Mouse (Mus musculus) intestine, embryonic 15.5 days (tissue): ENCODE results near the gene Insig2. TPM values are rescaled to one million over a fixed set of nuclear protein-coding genes. Genes with fewer than 3 reads are reported as not detected.

ENCODE experiments used
- ATAC-seq: fragments of 200-750 bp; cut with Nextera tagmentation; 2 replicates; pipeline ENCODE4 v1.8.0; 2017; ENCODE audit warnings: moderate TSS enrichment, moderate library complexity
- H3K27ac ChIP-seq: fragments of 300-500 bp; sonication (generic); 2 replicates; pipeline ENCODE4 v1.5.1; 2015; ENCODE audit warnings: mild to moderate bottlenecking, inconsistent platforms
- H3K27me3 ChIP-seq: fragments of 300-500 bp; sonication (generic); replicated peaks from 2 replicates; pipeline ENCODE4 v1.6.1; 2015; ENCODE audit warnings: inconsistent platforms
- H3K36me3 ChIP-seq: fragments of 300-500 bp; sonication (generic); 2 replicates; pipeline ENCODE4 v1.6.1; 2015; ENCODE audit warnings: inconsistent platforms
- H3K4me1 ChIP-seq: fragments of 300-500 bp; sonication (generic); replicated peaks from 2 replicates; pipeline ENCODE4 v1.6.1; 2015; ENCODE audit warnings: inconsistent platforms
- H3K4me2 ChIP-seq: fragments of 300-500 bp; sonication (generic); replicated peaks from 2 replicates; pipeline ENCODE4 v1.6.1; 2015; ENCODE audit warnings: mild to moderate bottlenecking, inconsistent platforms
- H3K4me3 ChIP-seq: fragments of 300-500 bp; sonication (generic); replicated peaks from 2 replicates; pipeline ENCODE4 v1.5.1; 2015; ENCODE audit warnings: inconsistent platforms
- H3K9ac ChIP-seq: fragments of 300-500 bp; sonication (generic); 2 replicates; pipeline ENCODE4 v1.6.1; 2015; ENCODE audit warnings: inconsistent platforms
- H3K9me3 ChIP-seq: fragments of 300-500 bp; sonication (generic); 2 replicates; pipeline ENCODE4 v1.6.1; 2016; ENCODE audit warnings: inconsistent platforms
- WGBS: fragments of 180-500 bp; shearing (Covaris S2); methylation state at CpG from one replicate; pipeline ENCODE4 v1.1.7; 2015; 5-methylcytosine and 5-hydroxymethylcytosine counted together
- polyA plus RNA-seq: library from polyadenylated mRNA; unstranded; fragments of >200 nt; fragmentation: Nextera tagmentation; extraction: Ambion mirVana; gene quantifications from 2 replicates; pipeline ENCODE4 v1.2.1, GENCODE M21; 2015

The Insig2 gene
- polyA plus RNA-seq, 1 experiment from 2014 or later = 31.9 TPM

- no peak for ATAC-seq
- no peaks in the 10 kb centered on the region for H3K4me1 ChIP-seq
- no peaks in the 10 kb centered on the region for H3K36me3 ChIP-seq
- no peak overlapping the region for H3K4me2 ChIP-seq
- H3K9me3 ChIP-seq = no peaks in the 10 kb centered on the region
- H3K9ac ChIP-seq = no peak overlapping the region
- 80% methylated on average over 4 of the region's 4 CpGs for WGBS
- H3K4me3 ChIP-seq = no peak overlapping the region
- no peak overlapping the region for H3K27ac ChIP-seq
- H3K27me3 ChIP-seq = no peaks in the 10 kb centered on the region
Measured at GRCm38 (mm10) chr1:121348875-121349847, 16.8 kb upstream of the Insig2 start.

GRCm38 (mm10) chr1:121343966-121344365, 11.6 kb upstream of the Insig2 start:
- peak; percentile 70 for ATAC-seq
- Histone ChIP-seq H3K27me3 (no peaks in the 10 kb centered on the region), H3K4me3 (no peak overlapping the region), H3K27ac (no peak overlapping the region), H3K36me3 (no peaks in the 10 kb centered on the region), H3K4me1 (no peaks in the 10 kb centered on the region), H3K9ac (no peak overlapping the region), H3K9me3 (no peaks in the 10 kb centered on the region), H3K4me2 (no peak overlapping the region; the same call in 1 of the 2 replicates)
- WGBS = 32% methylated on average over 5 of the region's 5 CpGs

- no peak overlapping the region for H3K9ac ChIP-seq
- H3K27ac ChIP-seq = no peak overlapping the region
- H3K27me3 ChIP-seq = no peaks in the 10 kb centered on the region
- no peaks in the 10 kb centered on the region for H3K9me3 ChIP-seq
- 37% methylated on average over 4 of the region's 4 CpGs for WGBS
- no peaks in the 10 kb centered on the region for H3K4me1 ChIP-seq
- no peak overlapping the region for H3K4me2 ChIP-seq
- H3K4me3 ChIP-seq = no peak overlapping the region
- no peaks in the 10 kb centered on the region for H3K36me3 ChIP-seq
- ATAC-seq = no peak
Measured at GRCm38 (mm10) chr1:121335789-121336188, 3.4 kb upstream of the Insig2 start.

GRCm38 (mm10) chr1:121333986-121334703, 1.8 kb upstream of the Insig2 start:
- no peak for ATAC-seq
- Histone ChIP-seq H3K27ac (no peak overlapping the region), H3K4me3 (no peak overlapping the region), H3K4me1 (no peaks in the 10 kb centered on the region), H3K4me2 (no peak overlapping the region), H3K27me3 (no peaks in the 10 kb centered on the region), H3K9me3 (no peaks in the 10 kb centered on the region), H3K36me3 (no peaks in the 10 kb centered on the region), H3K9ac (no peak overlapping the region)
- WGBS = 96% methylated on average over 4 of the region's 4 CpGs

GRCm38 (mm10) chr1:121330621-121331020, 1.8 kb downstream of the Insig2 start:
- H3K4me2 ChIP-seq = no peak overlapping the region
- no peak for ATAC-seq
- WGBS = 90% methylated on average over 2 of the region's 2 CpGs

GRCm38 (mm10) chr1:121329391-121329790, 3.0 kb downstream of the Insig2 start:
- Histone ChIP-seq H3K4me1 (peaks cover 5% of the 10 kb centered on the region), H3K36me3 (no peaks in the 10 kb centered on the region), H3K4me3 (no peak overlapping the region), H3K9me3 (no peaks in the 10 kb centered on the region), H3K27me3 (no peaks in the 10 kb centered on the region), H3K9ac (no peak overlapping the region), H3K4me2 (no peak overlapping the region), H3K27ac (no peak overlapping the region)
- no peak for ATAC-seq
- 77% methylated on average over 2 of the region's 2 CpGs for WGBS

More at GRCm38 (mm10) chr1:121330621-121331020, 1.8 kb downstream of the Insig2 start:
- Histone ChIP-seq H3K27ac (no peak overlapping the region), H3K9ac (no peak overlapping the region), H3K27me3 (no peaks in the 10 kb centered on the region), H3K9me3 (no peaks in the 10 kb centered on the region), H3K36me3 (no peaks in the 10 kb centered on the region), H3K4me1 (peaks cover 5% of the 10 kb centered on the region), H3K4me3 (no peak overlapping the region)

GRCm38 (mm10) chr1:121328193-121328555, 4.2 kb downstream of the Insig2 start:
- 3% methylated on average over 7 of the region's 7 CpGs for WGBS

GRCm38 (mm10) chr1:121327344-121328192, 4.8 kb downstream of the Insig2 start:
- peak; percentile 99 for ATAC-seq
- Histone ChIP-seq H3K27ac (peak overlapping the region; percentile 88), H3K4me2 (peak overlapping the region; percentile 80), H3K9me3 (no peaks in the 10 kb centered on the region), H3K27me3 (no peaks in the 10 kb centered on the region), H3K36me3 (no peaks in the 10 kb centered on the region), H3K9ac (peak overlapping the region; percentile 74), H3K4me1 (peaks cover 5% of the 10 kb centered on the region), H3K4me3 (peak overlapping the region; percentile 77)
- 0% methylated on average over 55 of the region's 55 CpGs for WGBS

More at GRCm38 (mm10) chr1:121328193-121328555, 4.2 kb downstream of the Insig2 start:
- Histone ChIP-seq H3K4me2 (peak overlapping the region; percentile 80), H3K36me3 (no peaks in the 10 kb centered on the region), H3K9me3 (no peaks in the 10 kb centered on the region), H3K27me3 (no peaks in the 10 kb centered on the region), H3K27ac (peak overlapping the region; percentile 88), H3K4me3 (peak overlapping the region; percentile 77), H3K9ac (peak overlapping the region; percentile 74), H3K4me1 (peaks cover 5% of the 10 kb centered on the region)
- ATAC-seq = peak; percentile 78

- H3K27me3 ChIP-seq = no peaks in the 10 kb centered on the region
- peaks cover 5% of the 10 kb centered on the region for H3K4me1 ChIP-seq
- ATAC-seq = 0 out of 2 replicates have a peak, but pooled peaks have one; percentile 0
- H3K4me3 ChIP-seq = peak overlapping the region; percentile 77
- peak overlapping the region; percentile 74 for H3K9ac ChIP-seq
- H3K4me2 ChIP-seq = peak overlapping the region; percentile 80
- no peaks in the 10 kb centered on the region for H3K36me3 ChIP-seq
- no peaks in the 10 kb centered on the region for H3K9me3 ChIP-seq
- no peak overlapping the region for H3K27ac ChIP-seq
- WGBS = 22% methylated on average over 18 of the region's 18 CpGs
Measured at GRCm38 (mm10) chr1:121326591-121327343, 5.6 kb downstream of the Insig2 start.

- Histone ChIP-seq H3K9ac (no peak overlapping the region), H3K27ac (no peak overlapping the region)
- no peak for ATAC-seq
Measured at GRCm38 (mm10) chr1:121323501-121323900, 8.9 kb downstream of the Insig2 start.

GRCm38 (mm10) chr1:121314766-121315428, 17.5 kb downstream of the Insig2 start:
- 75% methylated on average over 3 of the region's 3 CpGs for WGBS
- H3K36me3 ChIP-seq = no peaks in the 10 kb centered on the region
- H3K4me2 ChIP-seq = no peak overlapping the region
- no peaks in the 10 kb centered on the region for H3K27me3 ChIP-seq
- no peak for ATAC-seq
- no peak overlapping the region for H3K27ac ChIP-seq
- no peaks in the 10 kb centered on the region for H3K4me1 ChIP-seq
- H3K9me3 ChIP-seq = no peaks in the 10 kb centered on the region
- H3K9ac ChIP-seq = no peak overlapping the region
- H3K4me3 ChIP-seq = no peak overlapping the region

More at GRCm38 (mm10) chr1:121323501-121323900, 8.9 kb downstream of the Insig2 start:
- Histone ChIP-seq H3K4me2 (no peak overlapping the region), H3K27me3 (no peaks in the 10 kb centered on the region), H3K4me1 (peaks cover 5% of the 10 kb centered on the region), H3K4me3 (no peak overlapping the region), H3K9me3 (no peaks in the 10 kb centered on the region), H3K36me3 (no peaks in the 10 kb centered on the region)
- 60% methylated on average over 4 of the region's 4 CpGs for WGBS
